Mouse (Mus musculus): ENCODE measurements around the gene Pmpcb.

Gene Pmpcb

GRCm38 (mm10) chr5:21792166-21792565 lies 55.2 kb downstream of the Pmpcb start:
- DNase-seq (ENCODE audit: low spot score in 2 of 2) = no peak

- no peak for DNase-seq (ENCODE audit: low spot score in 2 of 2)
Measured at GRCm38 (mm10) chr5:21802907-21803306, 66.0 kb downstream of the Pmpcb start.

GRCm38 (mm10) chr5:21803691-21804188 lies 66.8 kb downstream of the Pmpcb start:
- no peak for DNase-seq (ENCODE audit: low spot score in 2 of 2)

GRCm38 (mm10) chr5:21804837-21805236 lies 67.9 kb downstream of the Pmpcb start:
- DNase-seq (ENCODE audit: low spot score in 2 of 2) = no peak

Measured in spleen, postnatal 10 days (tissue).